Mouse (Mus musculus) C2C12 (cell line): Measurements from ENCODE around the gene Atg10.
A peak's percentile ranks its signal among the peaks of the same experiment; 100 is the strongest.

Experiments used
- CTCF ChIP-seq: IDR thresholded peaks from one replicate; pipeline ENCODE4 v1.5.1; 2011; ENCODE audit not compliant: control insufficient read depth, insufficient read depth, insufficient read length
- FOSL1 ChIP-seq: IDR thresholded peaks from one replicate; pipeline ENCODE4 v1.8.0; 2011; ENCODE audit warnings: mild to moderate bottlenecking, low read length; ENCODE audit not compliant: poor library complexity, insufficient read depth, severe bottlenecking

- TF ChIP-seq CTCF (no peak), FOSL1 (peak; percentile 51)
These were observed 230.8 kb downstream of the Atg10 start for GRCm38 (mm10) chr13:90992948-90993347.
